Mouse (Mus musculus) macrophage (primary cell): ENCODE measurements at regions not wholly inside any gene's neighbourhood (a gene's known extent, or its start where the extent isn't known, plus 50 kb on each side); places are given as distances from the start of the nearest gene placed in this dataset.
A peak's percentile ranks its signal among the peaks of the same experiment; 100 is the strongest.

Source experiments
- H3K27ac ChIP-seq: fragments of 350-480 bp; formaldehyde crosslinking; 2 replicates; pipeline ENCODE4 v1.9.0; 2021
- H3K36me3 ChIP-seq: fragments of 350-480 bp; formaldehyde crosslinking; 2 replicates; pipeline ENCODE4 v1.9.0; 2021; ENCODE audit errors: inconsistent target
- H3K4me3 ChIP-seq: fragments of 350-480 bp; formaldehyde crosslinking; 2 replicates; pipeline ENCODE4 v1.9.0; 2021; ENCODE audit errors: inconsistent target
- H3K79me2 ChIP-seq: fragments of 350-480 bp; formaldehyde crosslinking; 2 replicates; pipeline ENCODE4 v1.9.0; 2021; ENCODE audit errors: inconsistent target
- WGBS: methylation state at CpG from one replicate; pipeline ENCODE4 v1.1.7; 2026; ENCODE audit warnings: inconsistent platforms; ENCODE audit not compliant: missing documents; 5-methylcytosine and 5-hydroxymethylcytosine counted together

GRCm38 (mm10) chr2:79086857-79087578 lies 168.2 kb upstream of the Itga4 start:
- Histone ChIP-seq H3K36me3 (no peaks in the 10 kb centered on the region), H3K4me3 (peak overlapping the region; percentile 36), H3K27ac (peak overlapping the region; percentile 41), H3K79me2 (no peaks in the 10 kb centered on the region)
- 6% methylated on average over 9 of the region's 9 CpGs for WGBS

GRCm38 (mm10) chr2:79087600-79088205 lies 167.5 kb upstream of the Itga4 start:
- no peaks in the 10 kb centered on the region for H3K79me2 ChIP-seq
- WGBS, result 63% methylated on average over 9 of the region's 9 CpGs
- H3K27ac ChIP-seq, result peak overlapping the region; percentile 41
- peak overlapping the region; percentile 36 for H3K4me3 ChIP-seq
- H3K36me3 ChIP-seq, result no peaks in the 10 kb centered on the region

GRCm38 (mm10) chr2:79090273-79090672 lies 165.0 kb upstream of the Itga4 start:
- 100% methylated on average over 2 of the region's 2 CpGs for WGBS
- H3K36me3 ChIP-seq, result no peaks in the 10 kb centered on the region

GRCm38 (mm10) chr2:79094298-79094697 lies 160.9 kb upstream of the Itga4 start:
- Histone ChIP-seq H3K4me3 (no peak overlapping the region), H3K36me3 (no peaks in the 10 kb centered on the region), H3K27ac (no peak overlapping the region), H3K79me2 (no peaks in the 10 kb centered on the region)
- 33% methylated on average over 1 of the region's 1 CpGs for WGBS

More at GRCm38 (mm10) chr2:79090273-79090672, 165.0 kb upstream of the Itga4 start:
- H3K27ac ChIP-seq, result no peak overlapping the region
- no peak overlapping the region for H3K4me3 ChIP-seq
- no peaks in the 10 kb centered on the region for H3K79me2 ChIP-seq

GRCm38 (mm10) chr2:79096532-79097251 lies 158.5 kb upstream of the Itga4 start:
- Histone ChIP-seq H3K36me3 (no peaks in the 10 kb centered on the region), H3K27ac (no peak overlapping the region), H3K4me3 (no peak overlapping the region), H3K79me2 (no peaks in the 10 kb centered on the region)
- 93% methylated on average over 3 of the region's 3 CpGs for WGBS

- Histone ChIP-seq H3K79me2 (no peaks in the 10 kb centered on the region), H3K36me3 (no peaks in the 10 kb centered on the region), H3K27ac (no peak overlapping the region), H3K4me3 (no peak overlapping the region)
- 100% methylated on average over 1 of the region's 1 CpGs for WGBS
Observed at GRCm38 (mm10) chr2:79099601-79100000, 155.6 kb upstream of the Itga4 start.

- no peak overlapping the region for H3K27ac ChIP-seq
- no CpG with 5 or more reads among the region's 1 CpGs for WGBS
Observed at GRCm38 (mm10) chr2:79111673-79112072, 143.6 kb upstream of the Itga4 start.

GRCm38 (mm10) chr2:79112076-79112475 lies 143.2 kb upstream of the Itga4 start:
- no peaks in the 10 kb centered on the region for H3K36me3 ChIP-seq
- WGBS, result 100% methylated on average over 1 of the region's 1 CpGs
- H3K79me2 ChIP-seq, result no peaks in the 10 kb centered on the region
- no peak overlapping the region for H3K4me3 ChIP-seq
- H3K27ac ChIP-seq, result no peak overlapping the region

More at GRCm38 (mm10) chr2:79111673-79112072, 143.6 kb upstream of the Itga4 start:
- Histone ChIP-seq H3K4me3 (no peak overlapping the region), H3K79me2 (no peaks in the 10 kb centered on the region), H3K36me3 (no peaks in the 10 kb centered on the region)

- Histone ChIP-seq H3K4me3 (no peak overlapping the region), H3K27ac (no peak overlapping the region)
- WGBS, result 53% methylated on average over 6 of the region's 6 CpGs
Observed at GRCm38 (mm10) chr2:79120610-79121345, 134.4 kb upstream of the Itga4 start.

GRCm38 (mm10) chr2:79122530-79122929 lies 132.7 kb upstream of the Itga4 start:
- H3K4me3 ChIP-seq, result no peak overlapping the region
- H3K79me2 ChIP-seq, result no peaks in the 10 kb centered on the region
- no peaks in the 10 kb centered on the region for H3K36me3 ChIP-seq
- no peak overlapping the region for H3K27ac ChIP-seq

More at GRCm38 (mm10) chr2:79120610-79121345, 134.4 kb upstream of the Itga4 start:
- H3K36me3 ChIP-seq, result no peaks in the 10 kb centered on the region
- no peaks in the 10 kb centered on the region for H3K79me2 ChIP-seq

- H3K79me2 ChIP-seq, result no peaks in the 10 kb centered on the region
- no peak overlapping the region for H3K4me3 ChIP-seq
- no peak overlapping the region for H3K27ac ChIP-seq
- 93% methylated on average over 4 of the region's 5 CpGs for WGBS
- H3K36me3 ChIP-seq, result no peaks in the 10 kb centered on the region
Observed at GRCm38 (mm10) chr2:79124272-79124976, 130.8 kb upstream of the Itga4 start.

- Histone ChIP-seq H3K36me3 (no peaks in the 10 kb centered on the region), H3K4me3 (no peak overlapping the region), H3K27ac (no peak overlapping the region), H3K79me2 (no peaks in the 10 kb centered on the region)
- WGBS, result 53% methylated on average over 6 of the region's 6 CpGs
Observed at GRCm38 (mm10) chr2:79126170-79126879, 128.9 kb upstream of the Itga4 start.

- H3K79me2 ChIP-seq, result no peaks in the 10 kb centered on the region
- 68% methylated on average over 6 of the region's 6 CpGs for WGBS
- no peaks in the 10 kb centered on the region for H3K36me3 ChIP-seq
- H3K4me3 ChIP-seq, result no peak overlapping the region
- no peak overlapping the region for H3K27ac ChIP-seq
Observed at GRCm38 (mm10) chr2:79126996-79127741, 128.1 kb upstream of the Itga4 start.
